Mouse (Mus musculus) C2C12 (cell line): ENCODE results near the gene Ggt7. TPM values are rescaled to one million over a fixed set of nuclear protein-coding genes. Genes with fewer than 3 reads are reported as not detected.
"Not testable (repeated sequence)": the region's sequence is repeated elsewhere in the genome, so short reads cannot be mapped to it uniquely, and the experiment has no call there.

Experiments
- H3K27me3 ChIP-seq: one replicate; pipeline ENCODE4 v1.6.1; 2011; ENCODE audit not compliant: control insufficient read depth, insufficient read depth, insufficient read length
- H3K36me3 ChIP-seq: one replicate; pipeline ENCODE4 v1.6.1; 2011; ENCODE audit not compliant: control insufficient read depth, insufficient read depth
- H3K4me3 ChIP-seq: one replicate; pipeline ENCODE4 v1.5.1; 2011; ENCODE audit warnings: mild to moderate bottlenecking, control low read depth; ENCODE audit not compliant: poor library complexity, insufficient read depth, severe bottlenecking
- H3K79me2 ChIP-seq: one replicate; pipeline ENCODE4 v1.6.1; 2011; ENCODE audit not compliant: control insufficient read depth, insufficient read depth
- H3K79me3 ChIP-seq: one replicate; pipeline ENCODE4 v1.6.1; 2011; ENCODE audit warnings: low read depth, control low read depth
- H3ac ChIP-seq: one replicate; pipeline ENCODE3; 2011; ENCODE audit warnings: low read depth; ENCODE audit not compliant: control insufficient read depth, insufficient read length
- CEBPB ChIP-seq: IDR thresholded peaks from one replicate; pipeline ENCODE4 v1.6.1; 2011; ENCODE audit warnings: low read depth, mild to moderate bottlenecking, control low read depth, moderate library complexity
- CTCF ChIP-seq: IDR thresholded peaks from one replicate; pipeline ENCODE4 v1.5.1; 2011; ENCODE audit not compliant: control insufficient read depth, insufficient read depth, insufficient read length
- FOSL1 ChIP-seq: IDR thresholded peaks from one replicate; pipeline ENCODE4 v1.8.0; 2011; ENCODE audit warnings: mild to moderate bottlenecking, low read length; ENCODE audit not compliant: poor library complexity, insufficient read depth, severe bottlenecking
- MAX ChIP-seq: IDR thresholded peaks from one replicate; pipeline ENCODE4 v1.6.1; 2011; ENCODE audit warnings: mild to moderate bottlenecking, control low read depth
- MYOD1 ChIP-seq: IDR thresholded peaks from one replicate; pipeline ENCODE4 v1.6.1; 2011; ENCODE audit warnings: low read depth; ENCODE audit not compliant: control insufficient read depth, insufficient read length
- MYOG ChIP-seq: IDR thresholded peaks from one replicate; pipeline ENCODE4 v1.6.1; 2011; ENCODE audit not compliant: control insufficient read depth, insufficient read length; ENCODE audit errors: extremely low read depth
- USF1 ChIP-seq: IDR thresholded peaks from one replicate; pipeline ENCODE4 v1.6.1; 2011; ENCODE audit warnings: low read depth, mild to moderate bottlenecking, control low read depth, moderate library complexity
- polyA plus RNA-seq: library from polyadenylated mRNA; unstranded; fragments of >200 nt; fragmentation: generic; extraction: Trizol; gene quantifications from one replicate; pipeline ENCODE4 v1.2.1, GENCODE M21; 2012; ENCODE audit warnings: missing spikeins

Gene Ggt7
- polyA plus RNA-seq, 1 experiment, result 2.6 TPM

DNA sequence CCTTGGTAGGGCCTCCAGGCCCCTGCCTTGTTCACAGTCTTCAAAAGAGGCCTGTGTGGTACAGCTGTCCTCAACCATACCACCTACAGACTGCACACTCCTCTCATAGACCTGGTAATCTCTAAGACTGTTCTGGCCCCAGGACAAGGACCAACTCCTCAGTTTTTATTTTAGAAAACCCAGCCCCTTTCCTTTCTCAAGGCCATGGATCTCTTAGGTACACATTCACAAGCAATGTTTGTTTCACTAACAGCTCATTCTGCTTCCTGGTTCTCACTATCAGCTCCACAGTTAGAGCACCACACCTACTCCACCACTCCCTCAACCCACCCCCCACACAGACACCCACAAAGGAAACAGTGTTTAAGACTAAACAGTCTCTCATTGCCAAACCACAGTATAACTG lies 34.9 kb upstream of the Ggt7 start:
- no peaks in the 10 kb centered on the region for H3K79me3 ChIP-seq
- no peak overlapping the region for H3ac ChIP-seq
- H3K4me3 ChIP-seq, result no peak overlapping the region
- H3K27me3 ChIP-seq, result no peaks in the 10 kb centered on the region
- TF ChIP-seq FOSL1 (no peak), MAX (no peak), MYOD1 (no peak), CEBPB (no peak), MYOG (no peak), USF1 (no peak), CTCF (no peak)
- H3K79me2 ChIP-seq, result no peaks in the 10 kb centered on the region
- no peaks in the 10 kb centered on the region for H3K36me3 ChIP-seq

GRCm38 (mm10) chr2:155552336-155552735 lies 34.3 kb upstream of the Ggt7 start:
- H3K79me2 ChIP-seq, result no peaks in the 10 kb centered on the region
- H3ac ChIP-seq, result no peak overlapping the region
- H3K4me3 ChIP-seq, result no peak overlapping the region
- H3K36me3 ChIP-seq, result no peaks in the 10 kb centered on the region
- TF ChIP-seq FOSL1 (no peak), USF1 (no peak), MYOG (no peak), CEBPB (no peak), CTCF (no peak), MYOD1 (no peak), MAX (no peak)
- H3K79me3 ChIP-seq, result no peaks in the 10 kb centered on the region
- no peaks in the 10 kb centered on the region for H3K27me3 ChIP-seq

GRCm38 (mm10) chr2:155546955-155547354 lies 28.9 kb upstream of the Ggt7 start:
- no peak for TF ChIP-seq CTCF
- TF ChIP-seq MYOG, result no peak
- no peak for TF ChIP-seq MAX
- TF ChIP-seq USF1, result no peak
- TF ChIP-seq FOSL1, result no peak
- TF ChIP-seq MYOD1, result no peak
- TF ChIP-seq CEBPB, result no peak
- H3K27me3 ChIP-seq, result peaks cover 3% of the 10 kb centered on the region
- H3K36me3 ChIP-seq, result no peaks in the 10 kb centered on the region
- no peak overlapping the region for H3K4me3 ChIP-seq
- no peak overlapping the region for H3ac ChIP-seq
- no peaks in the 10 kb centered on the region for H3K79me3 ChIP-seq
- H3K79me2 ChIP-seq, result no peaks in the 10 kb centered on the region

- Histone ChIP-seq H3K79me3 (no peaks in the 10 kb centered on the region), H3K36me3 (no peaks in the 10 kb centered on the region), H3ac (no peak overlapping the region), H3K79me2 (no peaks in the 10 kb centered on the region), H3K27me3 (peaks cover 3% of the 10 kb centered on the region), H3K4me3 (no peak overlapping the region)
- no peak for TF ChIP-seq MAX
- TF ChIP-seq FOSL1, result no peak
- TF ChIP-seq MYOD1, result no peak
- no peak for TF ChIP-seq USF1
- TF ChIP-seq MYOG, result no peak
- TF ChIP-seq CTCF, result no peak
- no peak for TF ChIP-seq CEBPB
Measured at GRCm38 (mm10) chr2:155540822-155541458, 22.9 kb upstream of the Ggt7 start.

GRCm38 (mm10) chr2:155539696-155540095 lies 21.7 kb upstream of the Ggt7 start:
- Histone ChIP-seq H3K79me2 (no peaks in the 10 kb centered on the region), H3K4me3 (no peak overlapping the region), H3K36me3 (no peaks in the 10 kb centered on the region), H3K27me3 (peaks cover 3% of the 10 kb centered on the region), H3K79me3 (no peaks in the 10 kb centered on the region), H3ac (no peak overlapping the region)
- TF ChIP-seq MAX, result no peak
- no peak for TF ChIP-seq MYOD1
- TF ChIP-seq CTCF, result no peak
- no peak for TF ChIP-seq FOSL1
- TF ChIP-seq CEBPB, result no peak
- TF ChIP-seq MYOG, result no peak
- no peak for TF ChIP-seq USF1

DNA sequence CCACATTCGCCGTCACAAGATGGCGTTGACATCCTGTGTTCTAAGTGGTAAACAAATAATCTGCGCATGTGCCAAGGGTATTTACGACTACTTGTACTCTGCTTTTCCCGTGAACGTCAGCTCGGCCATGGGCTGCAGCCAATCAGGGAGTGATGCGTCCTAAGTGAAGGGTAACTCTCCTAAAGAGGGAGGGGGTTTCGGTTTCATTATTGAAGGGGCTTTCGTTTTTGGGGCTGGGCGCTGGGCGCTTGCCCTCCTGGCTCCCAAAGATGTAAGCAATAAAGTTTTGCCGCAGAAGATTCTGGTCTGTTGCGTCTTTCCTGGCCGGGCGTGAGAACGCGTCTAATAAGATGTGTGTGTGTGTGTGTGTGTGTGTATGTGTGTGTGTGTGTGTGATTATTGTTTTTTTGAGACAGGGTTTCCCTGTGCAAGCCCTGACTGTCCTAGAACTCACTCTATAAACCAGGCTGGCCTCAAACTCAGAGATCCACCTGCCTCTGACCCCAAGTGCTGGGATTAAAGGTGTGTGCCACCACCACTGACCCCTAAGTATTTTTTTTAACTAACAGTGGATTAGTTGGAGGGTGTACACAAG lies 20.5 kb upstream of the Ggt7 start:
- not testable (repeated sequence) for H3K27me3 ChIP-seq, H3K36me3 ChIP-seq, H3K79me3 ChIP-seq, H3ac ChIP-seq, H3K4me3 ChIP-seq, H3K79me2 ChIP-seq
